Mouse (Mus musculus) 3134 (cell line): ENCODE measurements around the gene 2310022B05Rik.
A peak's percentile ranks its signal among the peaks of the same experiment; 100 is the strongest.

Experiments used
- DNase-seq: peaks from one replicate; pipeline ENCODE4 v3.0.0-alpha.2; 2011; ENCODE audit warnings: low spot score; ENCODE audit not compliant: insufficient read length; ENCODE audit errors: extremely low read depth

2310022B05Rik gene

GRCm38 (mm10) chr8:124662446-124663111, 590 bp downstream of the 2310022B05Rik start:
- DNase-seq = no peak

GRCm38 (mm10) chr8:124661781-124662180, 1.4 kb downstream of the 2310022B05Rik start:
- DNase-seq = no peak

- no peak for DNase-seq
Measured at GRCm38 (mm10) chr8:124658415-124658814, 4.8 kb downstream of the 2310022B05Rik start.

- DNase-seq = no peak
Measured at GRCm38 (mm10) chr8:124657961-124658360, 5.2 kb downstream of the 2310022B05Rik start.

- no peak for DNase-seq
Measured at GRCm38 (mm10) chr8:124653568-124654475, 9.3 kb downstream of the 2310022B05Rik start.

GRCm38 (mm10) chr8:124652546-124652945, 10.6 kb downstream of the 2310022B05Rik start:
- peak; percentile 66 for DNase-seq

GRCm38 (mm10) chr8:124651776-124652175, 11.4 kb downstream of the 2310022B05Rik start:
- DNase-seq = no peak

- no peak for DNase-seq
Measured at GRCm38 (mm10) chr8:124648311-124648710, 14.9 kb downstream of the 2310022B05Rik start.

- peak; percentile 89 for DNase-seq
Measured at GRCm38 (mm10) chr8:124643540-124644339, 19.4 kb downstream of the 2310022B05Rik start.

- no peak for DNase-seq
Measured at GRCm38 (mm10) chr8:124641599-124641998, 21.6 kb downstream of the 2310022B05Rik start.

GRCm38 (mm10) chr8:124635247-124635502, 28.0 kb downstream of the 2310022B05Rik start:
- DNase-seq = no peak

- no peak for DNase-seq
Measured at GRCm38 (mm10) chr8:124634411-124635246, 28.5 kb downstream of the 2310022B05Rik start.

- peak; percentile 70 for DNase-seq
Measured at GRCm38 (mm10) chr8:124633001-124633703, 30.0 kb downstream of the 2310022B05Rik start.

- DNase-seq = peak; percentile 68
Measured at GRCm38 (mm10) chr8:124631966-124632365, 31.2 kb downstream of the 2310022B05Rik start.

GRCm38 (mm10) chr8:124630891-124631290, 32.3 kb downstream of the 2310022B05Rik start:
- DNase-seq = no peak

- DNase-seq = no peak
Measured at GRCm38 (mm10) chr8:124630489-124630888, 32.7 kb downstream of the 2310022B05Rik start.

GRCm38 (mm10) chr8:124626251-124626650, 36.9 kb downstream of the 2310022B05Rik start:
- DNase-seq = no peak

GRCm38 (mm10) chr8:124621255-124621654, 41.9 kb downstream of the 2310022B05Rik start:
- no peak for DNase-seq

GRCm38 (mm10) chr8:124618252-124618651, 44.9 kb downstream of the 2310022B05Rik start:
- peak; percentile 61 for DNase-seq
